Mouse (Mus musculus): Measurements from ENCODE around the gene H2-Ob. TPM values are rescaled to one million over a fixed set of nuclear protein-coding genes. Genes with fewer than 3 reads are reported as not detected.

The H2-Ob gene
- total RNA-seq, 2 experiments from 2014 or later = 3.7 to 13.1 TPM

GRCm38 (mm10) chr17:34239601-34240041 lies 918 bp downstream of the H2-Ob start:
- peak; percentile 40 for ATAC-seq (replicated peaks; ENCODE audit: poor library complexity)

GRCm38 (mm10) chr17:34240366-34240765 lies 1.7 kb downstream of the H2-Ob start:
- ATAC-seq (replicated peaks; ENCODE audit: poor library complexity) = no peak

- ATAC-seq (replicated peaks; ENCODE audit: poor library complexity) = no peak
Measured at GRCm38 (mm10) chr17:34240916-34241315, 2.2 kb downstream of the H2-Ob start.

- no peak for ATAC-seq (replicated peaks; ENCODE audit: poor library complexity)
Measured at GRCm38 (mm10) chr17:34244656-34245055, 6.0 kb downstream of the H2-Ob start.

GRCm38 (mm10) chr17:34247047-34247446 lies 8.3 kb downstream of the H2-Ob start:
- peak; percentile 47; the same call in 1 of the 2 replicates for ATAC-seq (replicated peaks; ENCODE audit: poor library complexity)

GRCm38 (mm10) chr17:34248764-34249163 lies 10.1 kb downstream of the H2-Ob start:
- ATAC-seq (replicated peaks; ENCODE audit: poor library complexity) = peak; percentile 84

- ATAC-seq (replicated peaks; ENCODE audit: poor library complexity) = no peak
Measured at GRCm38 (mm10) chr17:34249361-34249760, 10.7 kb downstream of the H2-Ob start.

GRCm38 (mm10) chr17:34249878-34250277 lies 11.2 kb downstream of the H2-Ob start:
- peak; percentile 76 for ATAC-seq (replicated peaks; ENCODE audit: poor library complexity)

- no peak for ATAC-seq (replicated peaks; ENCODE audit: poor library complexity)
Measured at GRCm38 (mm10) chr17:34251666-34252065, 13.0 kb downstream of the H2-Ob start.

- no peak for ATAC-seq (replicated peaks; ENCODE audit: poor library complexity)
Measured at GRCm38 (mm10) chr17:34256501-34256900, 17.8 kb downstream of the H2-Ob start.

GRCm38 (mm10) chr17:34257594-34258375 lies 19.1 kb downstream of the H2-Ob start, which contains the start of gene H2-Ab1:
H2-Ab1 (plus strand) TSS chr17:34257689.
- peak; percentile 97 for ATAC-seq (replicated peaks; ENCODE audit: poor library complexity)

- ATAC-seq (replicated peaks; ENCODE audit: poor library complexity) = no peak
Measured at GRCm38 (mm10) chr17:34260551-34260950, 21.8 kb downstream of the H2-Ob start.

- peak; percentile 27; the same call in 1 of the 2 replicates for ATAC-seq (replicated peaks; ENCODE audit: poor library complexity)
Measured at GRCm38 (mm10) chr17:34261502-34261901, 22.8 kb downstream of the H2-Ob start.

- peak; percentile 85 for ATAC-seq (replicated peaks; ENCODE audit: poor library complexity)
Measured at GRCm38 (mm10) chr17:34263068-34263467, 24.4 kb downstream of the H2-Ob start.

- peak; percentile 45 for ATAC-seq (replicated peaks; ENCODE audit: poor library complexity)
Measured at GRCm38 (mm10) chr17:34263811-34264371, 25.2 kb downstream of the H2-Ob start.

- ATAC-seq (replicated peaks; ENCODE audit: poor library complexity) = peak; percentile 32; the same call in 1 of the 2 replicates
Measured at GRCm38 (mm10) chr17:34264452-34265351, 26.0 kb downstream of the H2-Ob start.

- ATAC-seq (replicated peaks; ENCODE audit: poor library complexity) = no peak
Measured at GRCm38 (mm10) chr17:34268262-34268661, 29.6 kb downstream of the H2-Ob start.

GRCm38 (mm10) chr17:34268748-34269147 lies 30.0 kb downstream of the H2-Ob start:
- no peak for ATAC-seq (replicated peaks; ENCODE audit: poor library complexity)

GRCm38 (mm10) chr17:34269817-34270216 lies 31.1 kb downstream of the H2-Ob start:
- no peak for ATAC-seq (replicated peaks; ENCODE audit: poor library complexity)

GRCm38 (mm10) chr17:34270230-34270629 lies 31.5 kb downstream of the H2-Ob start:
- no peak for ATAC-seq (replicated peaks; ENCODE audit: poor library complexity)

- ATAC-seq (replicated peaks; ENCODE audit: poor library complexity) = no peak
Measured at GRCm38 (mm10) chr17:34270940-34271339, 32.2 kb downstream of the H2-Ob start.
